Mouse (Mus musculus): ENCODE results near the gene Runx1.

Gene Runx1

DNA sequence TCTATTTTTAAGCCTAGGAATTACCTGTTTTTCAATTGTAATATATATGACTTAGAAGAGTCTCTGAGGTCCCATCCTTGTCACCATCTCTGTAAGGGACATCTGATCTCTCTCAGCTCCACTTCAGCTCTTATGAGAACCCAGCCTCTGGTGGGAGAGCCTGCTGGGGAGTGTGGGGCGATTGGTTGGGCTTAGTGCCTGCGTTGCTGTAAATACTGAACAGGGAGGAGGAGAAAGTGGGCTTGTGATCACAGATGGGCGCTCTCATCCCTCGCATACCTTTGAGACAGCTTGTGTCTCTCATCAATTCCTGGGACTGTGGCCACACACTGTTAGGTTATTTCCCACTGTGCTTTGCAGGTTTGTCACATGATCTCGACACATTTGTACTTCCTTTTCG, 35.3 kb downstream of the Runx1 start:
- no peak for DNase-seq

DNA sequence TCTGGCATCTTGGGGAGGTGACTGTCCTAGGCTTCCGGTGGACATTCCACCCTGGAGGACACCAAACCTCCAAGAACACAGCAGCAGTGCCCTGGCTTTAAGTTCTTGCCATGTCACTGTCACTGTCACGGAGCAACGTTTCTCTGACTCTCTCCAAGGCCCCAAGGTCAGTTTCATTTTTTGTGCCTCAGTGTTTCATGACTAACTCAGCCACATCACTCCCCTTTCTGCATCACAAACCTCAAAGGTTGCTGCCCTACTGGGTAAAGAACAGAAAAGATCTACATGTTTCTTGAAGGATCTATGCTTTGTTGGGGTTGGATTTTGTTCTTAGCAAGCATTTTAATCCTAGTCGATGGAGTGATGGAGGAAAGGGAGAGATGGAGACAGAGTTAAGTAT, 36.1 kb downstream of the Runx1 start:
- DNase-seq, result no peak

DNA sequence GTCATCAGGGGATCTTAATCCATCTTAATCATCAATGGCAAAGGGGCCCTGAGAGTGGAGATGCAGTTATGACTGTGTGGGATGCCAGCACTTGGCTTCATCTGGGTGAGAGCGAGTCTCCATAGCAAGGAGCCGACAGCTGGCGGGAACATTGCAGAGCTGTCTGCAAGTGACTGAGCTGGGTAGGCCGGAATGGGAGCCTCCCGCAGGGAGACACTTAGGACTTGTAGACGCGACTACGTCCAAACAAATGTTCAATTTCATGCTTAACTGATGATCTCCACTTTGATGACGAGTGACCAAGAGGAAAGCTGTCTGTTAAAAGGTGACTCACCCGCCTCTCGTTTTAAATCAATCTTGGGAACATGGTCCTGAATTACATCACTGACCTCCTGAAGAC, 37.5 kb downstream of the Runx1 start:
- DNase-seq, result no peak

DNA sequence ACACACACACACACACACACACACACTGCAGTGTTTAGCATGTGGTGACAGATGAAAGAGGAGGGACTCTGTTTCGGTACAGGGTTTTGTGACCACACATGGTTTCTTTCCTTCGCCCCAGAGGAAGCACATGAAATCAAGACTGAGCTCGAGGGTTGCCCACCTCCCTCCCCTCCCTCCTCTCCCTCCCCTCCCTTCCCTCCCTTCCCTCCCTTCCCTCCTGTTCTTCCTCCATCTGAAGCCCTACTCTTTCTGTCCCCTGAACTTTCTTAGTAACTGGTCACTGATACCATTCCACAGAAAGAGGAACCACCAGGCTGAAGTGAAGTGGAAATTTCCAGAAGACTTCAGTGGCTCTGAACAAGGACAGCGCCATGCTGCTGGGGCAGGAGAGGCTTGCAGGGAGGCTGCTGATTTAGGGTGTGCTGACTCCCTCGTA, 39.0 kb downstream of the Runx1 start:
- DNase-seq, result no peak

DNA sequence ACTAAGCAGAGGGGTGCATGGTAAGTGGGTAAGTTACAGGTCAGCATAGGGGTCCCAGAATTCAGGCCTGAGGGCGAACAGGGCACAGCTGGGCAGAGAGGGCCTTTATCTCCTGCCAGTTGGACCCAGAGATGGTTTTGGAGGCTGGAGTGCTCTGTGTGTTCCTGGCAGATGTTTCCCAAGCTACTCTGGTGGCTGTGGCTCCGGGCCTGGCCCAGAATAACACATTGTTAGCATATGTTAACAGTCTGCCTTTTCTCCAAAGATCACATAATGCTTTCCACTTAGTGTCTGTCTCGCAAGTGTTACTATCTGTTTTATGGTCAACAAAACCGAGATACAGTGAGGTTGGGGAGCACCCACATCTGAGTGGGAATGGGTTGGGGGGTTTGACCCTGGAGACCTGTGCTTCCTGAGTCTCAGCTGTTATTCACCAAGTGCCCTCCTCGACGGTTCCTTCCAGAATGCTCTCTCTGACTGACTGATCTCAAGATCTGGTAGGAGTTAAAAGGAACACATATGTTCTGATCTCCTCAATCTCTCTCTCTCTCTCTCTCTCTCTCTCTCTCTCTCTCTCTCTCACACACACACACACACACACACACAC, 39.6 kb downstream of the Runx1 start:
- DNase-seq, result no peak

DNA sequence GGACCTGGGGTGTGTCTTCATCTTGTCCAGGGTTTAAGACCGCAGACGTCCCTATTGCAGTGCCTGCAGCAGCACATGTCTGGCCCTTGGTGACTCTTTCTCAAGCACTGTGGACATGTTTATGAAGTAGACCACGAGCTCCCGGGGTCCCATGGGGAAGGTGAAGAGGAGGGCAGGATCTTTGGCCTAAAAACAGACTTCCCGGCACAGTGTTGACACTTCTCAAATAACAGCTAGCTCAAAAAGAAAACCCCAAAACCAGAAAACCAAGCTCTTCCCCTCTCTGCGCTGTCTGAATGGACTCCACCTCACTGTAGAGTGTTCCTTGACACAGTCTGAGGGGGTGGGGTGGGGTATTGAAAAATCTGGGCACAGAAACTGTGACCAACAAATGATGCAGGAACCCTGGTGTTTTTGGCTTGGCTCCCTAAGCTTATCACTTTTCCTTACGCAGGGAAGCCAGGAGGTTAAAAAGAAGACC, 42.3 kb downstream of the Runx1 start:
- no peak for DNase-seq

DNA sequence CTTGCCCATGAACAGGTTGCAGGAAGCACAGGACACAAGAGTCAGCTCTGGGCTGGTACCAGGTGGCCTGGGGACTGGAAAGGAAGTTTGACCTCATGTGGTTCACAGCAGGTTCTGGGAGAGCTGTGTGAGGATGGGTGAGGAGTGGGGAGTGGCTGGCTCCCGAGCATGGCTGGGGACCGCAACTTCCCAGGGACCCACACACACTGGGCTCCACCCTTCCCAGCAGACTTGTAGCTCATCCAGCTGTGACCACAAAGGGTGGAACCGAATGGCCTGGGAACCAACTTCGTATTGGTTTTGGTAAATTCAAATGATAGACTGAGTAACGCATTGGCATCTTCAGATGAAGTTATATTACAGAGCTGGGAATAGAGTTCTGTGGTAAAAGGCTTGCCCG, 43.5 kb downstream of the Runx1 start:
- DNase-seq, result no peak

DNA sequence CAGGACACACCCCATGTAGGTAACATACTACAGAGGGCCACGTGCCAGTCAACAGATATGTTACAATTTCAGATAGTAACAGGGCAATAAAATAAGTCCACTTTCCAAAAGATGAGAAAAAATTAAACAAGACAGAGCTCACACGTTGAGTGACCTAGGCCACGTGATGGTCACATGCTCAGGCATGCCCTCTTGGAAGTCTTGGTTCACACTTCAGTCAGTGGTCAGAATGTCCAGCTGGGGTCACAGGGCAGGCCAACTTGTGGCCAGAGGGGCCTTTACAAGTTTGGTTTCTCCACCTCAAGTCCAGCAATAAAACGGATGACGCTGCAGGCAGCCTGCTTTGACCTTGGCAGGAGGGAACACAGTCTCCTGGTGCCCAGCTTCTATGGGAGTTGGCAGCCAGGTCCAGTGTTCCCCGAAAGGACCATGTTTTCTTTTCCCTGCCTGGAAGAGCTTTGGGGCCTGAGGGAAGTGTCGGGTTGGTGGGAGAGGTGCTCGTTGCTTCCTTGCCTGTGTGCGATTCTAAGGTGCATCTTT, 46.0 kb downstream of the Runx1 start:
- DNase-seq, result peak; percentile 15

DNA sequence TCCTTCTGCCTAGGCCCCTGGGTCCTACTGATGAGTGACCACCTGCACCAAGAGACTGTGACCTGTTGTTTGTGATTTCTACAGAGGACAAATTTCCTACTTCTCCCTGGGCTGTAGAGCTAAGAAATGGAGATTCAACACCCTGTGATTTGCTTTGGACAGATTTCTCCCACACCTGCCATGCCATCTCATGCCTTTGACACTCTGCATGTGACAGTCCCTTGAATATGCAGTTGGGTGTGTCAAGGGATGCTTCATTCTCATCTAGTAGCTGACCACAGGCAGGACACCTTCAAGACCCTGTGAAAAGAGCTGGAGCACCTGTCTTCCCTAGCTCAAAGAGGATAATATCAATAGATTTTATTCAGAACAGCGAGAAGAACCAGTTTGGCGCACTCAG, 46.8 kb downstream of the Runx1 start:
- no peak for DNase-seq

DNA sequence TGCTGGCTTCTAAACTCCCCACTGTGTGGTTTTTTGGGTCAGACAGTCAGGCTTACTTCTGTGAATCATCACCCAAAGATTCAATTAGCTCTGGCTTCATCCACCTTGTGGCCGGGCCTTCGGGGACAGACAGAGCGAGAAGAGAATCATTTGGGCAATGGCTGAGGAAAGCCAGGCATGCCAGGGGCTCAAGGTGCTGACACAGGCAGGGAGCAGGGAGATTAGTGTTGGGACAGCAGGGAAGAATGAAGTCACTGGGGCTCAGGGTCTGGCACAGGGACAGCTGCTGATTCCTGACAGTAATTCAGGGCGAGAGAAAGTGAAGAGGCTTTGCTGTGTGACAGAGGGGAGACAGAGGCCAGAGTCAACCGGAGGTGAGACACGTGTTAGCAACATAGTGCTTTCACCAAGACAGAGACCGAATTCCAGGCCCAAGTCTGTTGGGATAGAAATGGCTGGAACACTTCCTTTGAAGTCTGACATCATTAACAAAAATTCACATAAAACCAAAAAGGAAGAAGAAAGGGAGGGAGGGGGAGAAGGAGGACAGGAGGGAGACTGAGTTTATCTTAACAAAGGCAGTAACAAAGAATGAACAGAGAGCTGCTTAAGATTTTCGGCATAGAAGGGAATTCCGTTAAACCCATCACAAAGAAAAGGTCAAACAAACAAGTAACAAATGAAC, 47.7 kb downstream of the Runx1 start:
- DNase-seq, result no peak

DNA sequence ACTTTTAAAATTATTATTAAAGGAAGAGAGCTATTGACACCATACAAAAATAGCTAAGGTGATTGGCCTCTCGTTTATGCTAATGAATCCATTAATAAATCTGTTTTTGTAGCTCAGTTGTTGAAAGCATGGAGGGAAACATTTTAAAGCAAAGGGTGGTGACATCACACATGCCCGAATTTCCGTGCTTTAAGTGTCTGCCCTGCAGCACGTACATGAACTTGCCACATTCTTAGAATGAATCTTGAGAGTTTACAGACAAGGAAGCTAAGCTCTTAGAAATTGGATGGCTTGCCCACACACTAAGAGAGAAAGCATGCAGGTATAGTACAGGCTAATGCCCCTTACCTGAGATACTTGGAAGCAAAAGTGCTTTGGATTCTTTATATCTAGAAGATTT, 58.1 kb downstream of the Runx1 start:
- DNase-seq, result no peak

DNA sequence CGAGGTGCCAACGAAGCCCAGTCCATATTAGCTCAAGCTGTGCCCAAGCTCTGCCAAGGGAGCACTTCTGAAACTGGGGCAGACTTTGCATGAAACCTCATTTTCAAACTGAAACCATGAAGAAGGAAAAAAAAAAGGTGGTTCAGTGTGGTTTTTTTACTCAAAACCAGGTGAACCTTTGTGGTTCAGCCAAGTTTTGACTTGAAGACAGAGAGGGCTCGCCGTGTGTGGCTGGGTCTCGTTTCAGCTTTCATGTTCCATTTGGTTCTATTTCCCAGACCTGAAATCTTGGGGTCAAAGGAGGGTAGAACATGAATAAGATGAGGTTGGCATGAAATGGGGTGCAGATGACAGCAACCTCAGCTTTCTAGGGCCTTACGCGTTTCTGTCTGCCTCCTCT, 58.5 kb downstream of the Runx1 start:
- no peak for DNase-seq

DNA sequence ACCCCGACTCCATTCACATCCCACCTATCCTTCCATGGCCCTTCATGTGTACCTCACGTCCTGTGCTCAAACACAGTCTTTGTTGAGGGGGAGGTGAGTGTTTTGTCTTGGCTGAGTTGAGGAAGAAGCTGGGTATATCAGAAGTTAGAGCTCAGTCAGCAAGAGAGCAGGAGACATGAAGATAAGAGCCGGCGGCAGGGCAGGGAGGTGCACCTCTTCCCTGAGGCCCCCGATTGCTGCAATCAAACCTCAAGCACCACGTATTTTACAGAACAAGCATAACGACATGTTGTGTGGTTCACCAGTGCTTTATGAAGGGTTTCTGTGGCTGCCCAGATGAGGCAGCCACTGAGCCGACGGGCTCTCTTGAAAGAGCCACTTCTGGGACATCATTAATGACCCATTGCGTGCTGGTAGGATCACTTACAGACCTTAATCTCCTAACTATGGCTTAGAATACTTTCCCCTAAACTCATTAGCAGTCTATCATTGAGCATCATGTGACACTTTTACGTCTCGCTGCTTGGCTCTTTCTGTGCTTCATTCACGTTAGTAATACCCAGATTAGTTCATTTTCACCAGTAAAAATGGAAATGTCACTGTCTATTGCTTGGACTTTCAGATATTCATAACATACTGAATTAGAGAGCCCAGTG, 61.1 kb downstream of the Runx1 start:
- DNase-seq, result no peak

DNA sequence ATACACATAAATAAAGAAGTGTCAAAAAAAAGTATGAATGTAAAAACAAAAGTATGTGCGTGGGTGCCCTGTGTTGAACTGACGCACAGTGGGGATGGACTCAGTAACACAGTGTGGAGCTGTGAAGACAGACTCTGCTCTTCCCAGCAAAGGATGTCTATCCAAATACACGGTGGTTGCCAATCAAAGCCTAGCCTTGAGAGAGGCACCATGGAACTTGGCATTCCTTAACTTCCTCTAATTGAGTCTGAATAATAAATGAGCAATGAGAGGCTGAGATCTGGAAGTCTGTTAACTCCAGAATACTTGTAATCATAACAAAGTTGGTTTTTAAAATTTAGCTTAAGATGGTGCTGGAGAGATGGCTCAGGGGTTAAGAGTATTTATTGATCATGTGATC, 62.3 kb downstream of the Runx1 start:
- no peak for DNase-seq

DNA sequence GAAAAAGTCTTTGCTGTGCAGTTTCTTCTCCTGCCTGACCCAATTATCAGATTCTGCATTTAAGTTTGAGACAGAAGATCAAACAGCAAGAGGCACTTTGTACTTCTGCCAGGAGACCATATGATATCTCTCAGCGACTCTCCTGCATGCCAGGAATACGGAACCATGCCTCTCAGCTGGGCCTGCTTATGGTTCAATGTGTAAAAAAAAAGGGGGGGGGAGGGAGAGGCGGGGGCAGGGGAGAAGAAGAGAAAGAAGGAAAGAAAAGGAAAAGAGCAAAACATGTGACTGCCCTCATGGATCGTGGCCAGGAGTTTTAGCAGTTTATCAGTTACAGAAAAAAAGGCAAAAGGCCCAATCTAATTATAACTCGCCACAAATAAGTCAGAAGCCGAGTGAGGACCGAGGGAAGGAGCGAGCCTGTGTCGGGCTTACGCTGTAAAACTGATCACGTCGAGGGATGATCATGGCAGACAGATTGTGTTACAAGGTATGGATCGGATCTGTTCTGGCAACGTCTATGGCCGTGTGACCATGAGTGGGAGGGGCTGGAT, 63.9 kb downstream of the Runx1 start:
- DNase-seq, result no peak

DNA sequence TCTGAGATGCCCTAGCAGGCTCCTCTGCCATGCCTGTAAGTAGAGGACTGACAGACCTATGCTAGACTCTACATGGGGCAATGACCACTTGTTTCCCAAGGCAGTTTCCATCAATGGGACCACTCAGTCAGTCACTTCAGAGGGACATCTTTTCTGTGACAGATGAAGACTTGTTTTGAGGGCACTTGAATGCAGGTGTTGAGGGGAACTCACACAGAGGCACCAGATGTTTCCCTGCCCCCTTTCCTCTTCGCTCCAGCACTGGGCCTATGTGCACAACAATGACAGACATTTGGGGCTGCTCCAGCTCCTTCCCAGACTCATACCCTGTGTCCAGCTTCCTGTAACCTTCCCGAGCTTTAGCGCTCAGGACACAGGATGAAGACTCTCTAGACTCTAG, 65.9 kb downstream of the Runx1 start:
- no peak for DNase-seq

DNA sequence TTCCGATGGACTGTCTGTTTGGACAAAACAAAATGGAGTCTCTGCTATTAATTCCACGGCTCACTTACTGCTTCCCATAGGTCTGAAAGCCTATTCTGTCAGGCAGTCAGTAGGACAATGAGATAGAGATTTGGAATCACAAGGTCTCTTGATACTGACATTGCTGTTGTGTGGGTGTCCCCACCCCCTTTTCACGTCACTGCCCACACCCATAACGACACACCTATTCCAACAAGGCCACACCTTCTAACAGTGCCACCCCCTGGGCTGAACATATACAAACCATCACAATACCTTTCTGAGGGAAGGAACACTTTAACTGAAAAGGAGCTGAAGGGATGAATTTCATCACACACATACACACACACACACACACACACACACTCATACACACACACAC, 68.4 kb downstream of the Runx1 start:
- no peak for DNase-seq

DNA sequence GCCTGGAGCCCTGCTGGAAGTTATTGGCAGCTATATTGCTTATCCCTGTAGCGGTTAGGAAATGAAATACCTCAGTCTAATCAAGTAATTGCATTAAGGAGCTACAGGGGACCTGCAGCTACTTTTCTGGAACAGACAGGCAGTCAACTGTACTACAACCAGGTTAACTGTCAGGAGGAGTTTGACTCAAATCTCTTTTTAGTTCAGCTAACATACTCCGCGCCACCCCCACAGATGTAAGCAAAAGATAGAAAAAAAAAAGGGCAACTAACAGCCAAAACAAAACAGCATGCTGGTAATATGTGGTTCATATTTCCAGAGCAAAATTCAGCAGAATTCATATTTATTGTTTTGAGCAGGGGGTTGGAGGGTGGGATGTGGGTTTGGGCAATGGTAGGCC, 72.0 kb downstream of the Runx1 start:
- no peak for DNase-seq

DNA sequence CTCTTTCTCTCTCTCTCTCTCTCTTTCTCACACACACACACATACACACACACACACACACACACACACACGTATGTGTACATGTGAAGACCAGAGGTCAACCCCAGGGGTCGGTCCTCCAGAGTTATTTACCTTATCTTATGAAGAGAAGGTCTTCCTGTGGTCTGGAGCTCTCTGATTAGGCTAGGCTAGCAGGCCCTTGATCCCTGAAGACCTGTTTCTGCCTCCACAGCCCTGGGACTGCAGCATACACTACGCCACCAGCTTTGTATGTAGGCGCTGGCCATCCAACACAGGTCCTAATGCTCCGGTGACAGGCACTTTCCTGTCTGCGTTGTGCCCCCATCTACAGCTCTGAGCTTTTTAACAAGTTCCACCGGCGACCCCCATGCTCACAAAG, 72.8 kb downstream of the Runx1 start:
- no peak for DNase-seq

DNA sequence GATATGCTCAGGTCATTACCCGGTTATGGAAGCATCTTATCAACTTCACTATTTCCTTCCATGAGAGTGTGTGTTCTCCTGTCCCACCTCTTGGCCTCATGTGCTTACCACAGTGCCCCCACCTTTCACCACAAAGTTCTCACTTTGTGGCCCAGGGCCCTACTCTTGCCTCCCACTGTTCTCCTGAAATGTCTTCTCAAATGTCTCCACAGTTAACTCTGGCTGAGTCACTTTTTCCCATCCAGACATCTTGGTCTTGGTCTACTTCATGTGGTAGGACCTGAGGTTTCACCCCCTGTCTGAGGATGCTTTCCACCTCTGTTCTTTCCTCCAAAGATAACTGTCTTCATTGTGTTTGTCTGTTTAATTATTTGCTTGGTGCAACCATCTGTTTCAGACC, 77.7 kb downstream of the Runx1 start:
- no peak for DNase-seq

DNA sequence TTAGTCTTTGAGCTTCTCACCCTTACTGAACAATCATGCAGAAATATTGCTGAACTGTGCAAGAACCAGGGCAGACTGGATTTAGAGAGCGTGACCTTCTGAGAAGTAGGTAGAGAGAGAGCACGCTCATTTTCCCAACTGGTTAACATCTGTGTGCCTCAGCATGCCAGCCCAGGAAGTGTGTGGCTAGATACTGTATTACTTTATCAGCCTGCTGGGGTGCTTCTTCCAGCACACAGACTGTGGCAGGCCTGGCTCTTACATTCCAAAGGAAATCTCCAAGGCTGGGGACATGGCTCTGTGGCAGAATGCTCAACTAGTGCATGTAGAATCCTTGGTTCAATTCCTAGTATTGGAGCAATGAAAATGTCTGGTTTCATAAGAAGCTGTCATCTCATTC, 78.9 kb downstream of the Runx1 start:
- DNase-seq, result no peak

DNA sequence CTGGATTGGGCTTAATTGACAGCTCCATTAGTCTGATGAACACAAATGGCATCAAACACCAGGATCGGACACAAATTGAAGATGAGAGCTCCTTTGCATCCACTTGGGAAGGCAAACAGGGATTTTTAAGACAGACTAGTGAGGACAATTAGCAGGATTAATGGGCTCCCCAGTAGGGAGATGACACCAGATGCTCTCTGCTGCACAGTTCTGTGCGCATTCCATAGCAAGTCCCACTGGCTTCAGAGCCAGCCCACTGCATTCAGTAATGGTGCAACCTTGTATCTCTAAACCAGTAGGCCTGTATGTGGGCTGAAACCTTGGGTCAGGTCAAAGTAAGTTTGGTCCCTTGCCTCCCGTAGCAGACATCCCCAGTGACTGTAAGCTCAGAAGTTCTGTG, 80.7 kb downstream of the Runx1 start:
- no peak for DNase-seq

DNA sequence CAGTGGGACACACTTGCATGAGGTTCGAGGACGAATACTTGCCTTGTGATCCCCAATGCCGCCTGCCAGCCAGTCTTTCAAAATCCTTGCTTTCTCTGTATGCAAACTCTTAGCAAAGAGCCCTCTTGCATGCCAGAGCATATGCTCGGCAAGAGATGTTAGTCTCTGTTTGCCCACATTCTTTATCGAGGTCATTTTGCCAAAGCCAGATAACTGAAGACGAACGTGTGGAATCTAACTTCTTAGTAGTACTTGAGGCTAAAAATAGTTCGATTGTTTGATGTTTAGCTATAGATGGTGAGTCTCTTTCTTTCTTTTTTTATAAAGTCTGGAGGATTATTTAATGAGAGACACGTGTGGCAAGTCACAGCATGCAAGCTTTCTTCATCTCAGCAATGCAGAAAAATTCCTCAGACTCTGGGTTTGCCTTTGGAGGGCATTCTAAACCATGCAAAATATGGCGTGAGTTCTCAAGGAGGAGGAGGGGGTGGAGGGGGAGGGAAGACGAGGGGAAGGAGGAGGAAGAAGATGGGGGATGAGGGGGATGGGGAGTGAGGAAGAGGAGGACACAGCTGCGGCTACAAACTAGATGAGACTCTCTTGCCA, 81.7 kb downstream of the Runx1 start:
- DNase-seq, result no peak

DNA sequence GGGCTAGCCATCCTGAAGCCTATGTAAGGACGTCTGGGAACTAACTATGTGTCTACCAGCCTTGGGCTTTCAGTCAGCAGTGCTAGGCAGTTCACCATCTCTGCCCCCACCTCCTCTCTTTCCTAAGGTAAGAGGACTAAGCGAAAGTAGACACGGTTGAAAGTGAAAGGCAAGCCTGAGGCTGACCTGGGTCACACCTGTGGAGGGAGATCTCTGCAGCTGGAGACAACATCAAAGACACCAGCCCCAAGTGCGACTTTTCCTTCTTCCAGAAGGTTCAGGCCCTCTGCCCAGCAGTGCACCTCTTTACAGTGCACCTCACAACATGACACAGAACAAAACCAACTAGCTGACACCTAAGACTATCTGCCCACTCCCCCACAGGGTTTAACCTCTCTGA, 82.2 kb downstream of the Runx1 start:
- no peak for DNase-seq

Data from kidney, adult 11 months (tissue).